Mouse (Mus musculus): ENCODE measurements around the gene Dgki. TPM values are rescaled to one million over a fixed set of nuclear protein-coding genes. Genes with fewer than 3 reads are reported as not detected.

The Dgki gene
- total and polyA plus RNA-seq, 3 experiments: not detected

GRCm38 (mm10) chr6:36931473-36931872 is 368.5 kb downstream of the Dgki start:
- DNase-seq (ENCODE audit: low read depth, low spot score): no peak
- Histone ChIP-seq H3K9ac (ENCODE audit: control insufficient read depth, low read depth, low read length, poor library complexity, severe bottlenecking) (no peak overlapping the region), H3K36me3 (ENCODE audit: control insufficient read depth in 1 of 2, insufficient read depth in 2 of 2, low read length in 2 of 2) (no peaks in the 10 kb centered on the region), H3K79me2 (ENCODE audit: control insufficient read depth, insufficient read depth, low read length, poor library complexity) (no peaks in the 10 kb centered on the region), H3K4me1 (ENCODE audit: control insufficient read depth in 1 of 2, insufficient read depth in 2 of 2, low read length in 2 of 2) (no peaks in the 10 kb centered on the region), H3K27ac (ENCODE audit: control insufficient read depth, low read depth, low read length) (no peak overlapping the region), H3K27me3 (ENCODE audit: control insufficient read depth in 1 of 2, insufficient read depth in 2 of 2, low read length in 2 of 2) (no peaks in the 10 kb centered on the region), H3K4me3 (ENCODE audit: control insufficient read depth in 1 of 2, insufficient read depth in 1 of 2, low read depth in 2 of 2, low read length in 2 of 2) (no peak overlapping the region), H3K9me3 (replicated peaks; ENCODE audit: insufficient read depth, low read length) (no peaks in the 10 kb centered on the region)
- no peak for TF ChIP-seq KAT2A (conservative IDR thresholded peaks at IDR 0.05; ENCODE audit: low read depth, low read length)
- TF ChIP-seq TCF12 (IDR thresholded peaks at IDR 0.05; ENCODE audit: low read depth, low read length): no peak
- TF ChIP-seq JUND (IDR thresholded peaks at IDR 0.05; ENCODE audit: low read depth, low read length): no peak
- no peak for TF ChIP-seq MXI1 (IDR thresholded peaks at IDR 0.05; ENCODE audit: low read depth, low read length)

- Histone ChIP-seq H3K9ac (ENCODE audit: control insufficient read depth, low read depth, low read length, poor library complexity, severe bottlenecking) (no peak overlapping the region), H3K27ac (ENCODE audit: control insufficient read depth, low read depth, low read length) (no peak overlapping the region), H3K4me1 (ENCODE audit: control insufficient read depth in 1 of 2, insufficient read depth in 2 of 2, low read length in 2 of 2) (no peaks in the 10 kb centered on the region), H3K4me3 (ENCODE audit: control insufficient read depth in 1 of 2, insufficient read depth in 1 of 2, low read depth in 2 of 2, low read length in 2 of 2) (no peak overlapping the region), H3K79me2 (ENCODE audit: control insufficient read depth, insufficient read depth, low read length, poor library complexity) (no peaks in the 10 kb centered on the region), H3K36me3 (ENCODE audit: control insufficient read depth in 1 of 2, insufficient read depth in 2 of 2, low read length in 2 of 2) (no peaks in the 10 kb centered on the region), H3K9me3 (replicated peaks; ENCODE audit: insufficient read depth, low read length) (no peaks in the 10 kb centered on the region), H3K27me3 (ENCODE audit: control insufficient read depth in 1 of 2, insufficient read depth in 2 of 2, low read length in 2 of 2) (no peaks in the 10 kb centered on the region)
- DNase-seq (ENCODE audit: low read depth, low spot score): no peak
- TF ChIP-seq E2F4 (IDR thresholded peaks at IDR 0.05; ENCODE audit: borderline replicate concordance, low read depth, low read length) (no peak), GABPA (IDR thresholded peaks at IDR 0.05; ENCODE audit: low read depth, low read length) (no peak), KAT2A (conservative IDR thresholded peaks at IDR 0.05; ENCODE audit: low read depth, low read length) (no peak), HCFC1 (IDR thresholded peaks at IDR 0.05; ENCODE audit: low read depth, low read length) (no peak), ETS1 (IDR thresholded peaks at IDR 0.05; ENCODE audit: low read depth, low read length) (no peak), CTCF (IDR thresholded peaks at IDR 0.05 in 2 of 3, conservative IDR thresholded peaks at IDR 0.05 in 1 of 3; ENCODE audit: control insufficient read depth in 1 of 3, insufficient read depth in 1 of 3, low read depth in 2 of 3, low read length in 3 of 3, poor library complexity in 1 of 3, severe bottlenecking in 1 of 3) (no peak), SMC3 (IDR thresholded peaks at IDR 0.05; ENCODE audit: low read depth, low read length) (no peak), EP300 (IDR thresholded peaks at IDR 0.05; ENCODE audit: low read depth in 1 of 2, low read length in 2 of 2) (no peak), NRF1 (IDR thresholded peaks at IDR 0.05; ENCODE audit: insufficient read depth, low read depth, low read length, poor library complexity, severe bottlenecking) (no peak), NELFE (IDR thresholded peaks at IDR 0.05; ENCODE audit: low read depth, low read length) (no peak), TCF12 (IDR thresholded peaks at IDR 0.05; ENCODE audit: low read depth, low read length) (no peak), MAFK (IDR thresholded peaks at IDR 0.05; ENCODE audit: borderline replicate concordance, low read depth, low read length) (no peak), ZC3H11A (IDR thresholded peaks at IDR 0.05; ENCODE audit: low read depth, low read length) (no peak), MYB (IDR thresholded peaks at IDR 0.05; ENCODE audit: low read depth, low read length) (no peak), CHD2 (IDR thresholded peaks at IDR 0.05; ENCODE audit: low read length) (no peak), JUND (IDR thresholded peaks at IDR 0.05; ENCODE audit: low read depth, low read length) (no peak), TBP (IDR thresholded peaks at IDR 0.05; ENCODE audit: low read depth, low read length) (no peak), SIN3A (IDR thresholded peaks at IDR 0.05; ENCODE audit: low read length) (no peak), ELF1 (IDR thresholded peaks at IDR 0.05; ENCODE audit: low read depth, low read length) (no peak)
Measured at GRCm38 (mm10) chr6:36929781-36930180, 370.2 kb downstream of the Dgki start.
